Mouse (Mus musculus) CH12.LX (cell line): ENCODE results near the gene 2010109A12Rik.

Experiments
- KAT2A ChIP-seq: IDR thresholded peaks from 2 replicates; pipeline ENCODE4 v1.6.1; 2012; ENCODE audit warnings: low read length, improper control_type of control experiment, inconsistent platforms; ENCODE audit not compliant: insufficient replicate concordance
- MXI1 ChIP-seq: IDR thresholded peaks from 2 replicates; pipeline ENCODE4 v1.6.1; 2011; ENCODE audit warnings: mild to moderate bottlenecking, low read depth, low read length, improper control_type of control experiment
- MYC ChIP-seq: IDR thresholded peaks from 2 replicates; pipeline ENCODE4 v1.6.1; 2011; ENCODE audit warnings: low read depth, mild to moderate bottlenecking, improper control_type of control experiment, low read length
- NRF1 ChIP-seq: IDR thresholded peaks from 2 replicates; pipeline ENCODE4 v1.6.1; 2014; ENCODE audit warnings: low read depth, mild to moderate bottlenecking, inconsistent platforms, low read length, improper control_type of control experiment, moderate library complexity
- USF1 ChIP-seq: IDR thresholded peaks from 2 replicates; pipeline ENCODE4 v1.6.1; 2014; ENCODE audit warnings: low read depth, mild to moderate bottlenecking, inconsistent platforms, low read length, improper control_type of control experiment

GRCm38 (mm10) chr5:93255759-93256265 lies 49.5 kb downstream of the 2010109A12Rik start:
- no peak for TF ChIP-seq MXI1
- no peak for TF ChIP-seq KAT2A
- TF ChIP-seq MYC: no peak
- TF ChIP-seq USF1: no peak
- no peak for TF ChIP-seq NRF1
